Mouse (Mus musculus): ENCODE results near the gene Disp1. TPM values are rescaled to one million over a fixed set of nuclear protein-coding genes. Genes with fewer than 3 reads are reported as not detected.

The Disp1 gene
- total RNA-seq, 2 experiments from 2014 or later = 2.1 to 6.7 TPM

GRCm38 (mm10) chr1:183100245-183100644, 121.1 kb downstream of the Disp1 start:
- ATAC-seq (replicated peaks; ENCODE audit: low FRiP score, poor library complexity, severe bottlenecking) = no peak

GRCm38 (mm10) chr1:183099686-183100085, 121.6 kb downstream of the Disp1 start:
- no peak for ATAC-seq (replicated peaks; ENCODE audit: low FRiP score, poor library complexity, severe bottlenecking)

GRCm38 (mm10) chr1:183097606-183098005, 123.7 kb downstream of the Disp1 start:
- no peak for ATAC-seq (replicated peaks; ENCODE audit: low FRiP score, poor library complexity, severe bottlenecking)

GRCm38 (mm10) chr1:183095454-183096088, 125.8 kb downstream of the Disp1 start:
- ATAC-seq (replicated peaks; ENCODE audit: low FRiP score, poor library complexity, severe bottlenecking) = no peak

GRCm38 (mm10) chr1:183092296-183092695, 129.0 kb downstream of the Disp1 start:
- ATAC-seq (replicated peaks; ENCODE audit: low FRiP score, poor library complexity, severe bottlenecking) = no peak

- ATAC-seq (replicated peaks; ENCODE audit: low FRiP score, poor library complexity, severe bottlenecking) = no peak
Observed at GRCm38 (mm10) chr1:183091203-183091602, 130.1 kb downstream of the Disp1 start.

GRCm38 (mm10) chr1:183088661-183089060, 132.7 kb downstream of the Disp1 start:
- no peak for ATAC-seq (replicated peaks; ENCODE audit: low FRiP score, poor library complexity, severe bottlenecking)

GRCm38 (mm10) chr1:183086843-183087242, 134.5 kb downstream of the Disp1 start:
- no peak for ATAC-seq (replicated peaks; ENCODE audit: low FRiP score, poor library complexity, severe bottlenecking)

- no peak for ATAC-seq (replicated peaks; ENCODE audit: low FRiP score, poor library complexity, severe bottlenecking)
Observed at GRCm38 (mm10) chr1:183084085-183085050, 137.0 kb downstream of the Disp1 start.

GRCm38 (mm10) chr1:183082436-183082835, 138.9 kb downstream of the Disp1 start:
- ATAC-seq (replicated peaks; ENCODE audit: low FRiP score, poor library complexity, severe bottlenecking) = no peak

- ATAC-seq (replicated peaks; ENCODE audit: low FRiP score, poor library complexity, severe bottlenecking) = no peak
Observed at GRCm38 (mm10) chr1:183081126-183081525, 140.2 kb downstream of the Disp1 start.

GRCm38 (mm10) chr1:183075121-183075822, 146.1 kb downstream of the Disp1 start:
- ATAC-seq (replicated peaks; ENCODE audit: low FRiP score, poor library complexity, severe bottlenecking) = no peak

GRCm38 (mm10) chr1:183072263-183073050, 148.9 kb downstream of the Disp1 start:
- ATAC-seq (replicated peaks; ENCODE audit: low FRiP score, poor library complexity, severe bottlenecking) = no peak

- no peak for ATAC-seq (replicated peaks; ENCODE audit: low FRiP score, poor library complexity, severe bottlenecking)
Observed at GRCm38 (mm10) chr1:183069954-183070649, 151.2 kb downstream of the Disp1 start.

- no peak for ATAC-seq (replicated peaks; ENCODE audit: low FRiP score, poor library complexity, severe bottlenecking)
Observed at GRCm38 (mm10) chr1:183067807-183068206, 153.5 kb downstream of the Disp1 start.

GRCm38 (mm10) chr1:183066981-183067380, 154.3 kb downstream of the Disp1 start:
- no peak for ATAC-seq (replicated peaks; ENCODE audit: low FRiP score, poor library complexity, severe bottlenecking)

- no peak for ATAC-seq (replicated peaks; ENCODE audit: low FRiP score, poor library complexity, severe bottlenecking)
Observed at GRCm38 (mm10) chr1:183060611-183061010, 160.7 kb downstream of the Disp1 start.

- ATAC-seq (replicated peaks; ENCODE audit: low FRiP score, poor library complexity, severe bottlenecking) = no peak
Observed at GRCm38 (mm10) chr1:183056289-183056655, 165.1 kb downstream of the Disp1 start.
